Mouse (Mus musculus): ENCODE measurements around the gene Sos1. TPM values are rescaled to one million over a fixed set of nuclear protein-coding genes. Genes with fewer than 3 reads are reported as not detected.
"Not testable (repeated sequence)": the region's sequence is repeated elsewhere in the genome, so short reads cannot be mapped to it uniquely, and the experiment has no call there.

Sos1 gene
- polyA plus RNA-seq, 1 experiment from 2014 or later = 7.9 TPM

- Histone ChIP-seq H3K4me1 (ENCODE audit: control insufficient read depth, insufficient read depth, low read length) (no peaks in the 10 kb centered on the region), H3K27ac (ENCODE audit: low read depth, low read length) (no peak overlapping the region)
These were observed 54.1 kb downstream of the Sos1 start for GRCm38 (mm10) chr17:80426171-80426570.

GRCm38 (mm10) chr17:80420998-80421397 is 59.3 kb downstream of the Sos1 start:
- no peak for ATAC-seq
- DNase-seq (ENCODE audit: low spot score) = no peak
- Histone ChIP-seq H3K9me3 (replicated peaks; ENCODE audit: control insufficient read depth, low read length) (no peaks in the 10 kb centered on the region), H3K4me1 (ENCODE audit: control insufficient read depth, insufficient read depth, low read length) (no peaks in the 10 kb centered on the region), H3K9ac (ENCODE audit: low read length) (no peak overlapping the region), H3K27me3 (replicated peaks; ENCODE audit: control insufficient read depth, insufficient read depth, low read length) (no peaks in the 10 kb centered on the region), H3K36me3 (ENCODE audit: control insufficient read depth, insufficient read depth, low read length) (peaks cover 54% of the 10 kb centered on the region), H3K4me2 (ENCODE audit: low read length) (no peak overlapping the region), H3K27ac (ENCODE audit: low read depth, low read length) (no peak overlapping the region), H3K4me3 (ENCODE audit: low read depth, low read length) (no peak overlapping the region)
- WGBS = 98% methylated on average over 1 of the region's 1 CpGs

More at GRCm38 (mm10) chr17:80426171-80426570, 54.1 kb downstream of the Sos1 start:
- H3K9ac ChIP-seq (ENCODE audit: low read length) = no peak overlapping the region
- no peak overlapping the region for H3K4me3 ChIP-seq (ENCODE audit: low read depth, low read length)
- 91% methylated on average over 7 of the region's 7 CpGs for WGBS
- H3K36me3 ChIP-seq (ENCODE audit: control insufficient read depth, insufficient read depth, low read length) = peaks cover 20% of the 10 kb centered on the region
- no peaks in the 10 kb centered on the region for H3K27me3 ChIP-seq (replicated peaks; ENCODE audit: control insufficient read depth, insufficient read depth, low read length)
- H3K9me3 ChIP-seq (replicated peaks; ENCODE audit: control insufficient read depth, low read length) = no peaks in the 10 kb centered on the region
- DNase-seq (ENCODE audit: low spot score) (no peak), ATAC-seq (no peak)
- H3K4me2 ChIP-seq (ENCODE audit: low read length) = no peak overlapping the region

- Histone ChIP-seq H3K4me3 (ENCODE audit: low read depth, low read length) (no peak overlapping the region), H3K36me3 (ENCODE audit: control insufficient read depth, insufficient read depth, low read length) (peaks cover 73% of the 10 kb centered on the region)
These were observed 61.6 kb downstream of the Sos1 start for GRCm38 (mm10) chr17:80418572-80419210.

GRCm38 (mm10) chr17:80411182-80411581 is 69.1 kb downstream of the Sos1 start:
- no peaks in the 10 kb centered on the region for H3K4me1 ChIP-seq (ENCODE audit: control insufficient read depth, insufficient read depth, low read length)
- H3K9ac ChIP-seq (ENCODE audit: low read length) = no peak overlapping the region
- H3K27me3 ChIP-seq (replicated peaks; ENCODE audit: control insufficient read depth, insufficient read depth, low read length) = no peaks in the 10 kb centered on the region
- H3K4me3 ChIP-seq (ENCODE audit: low read depth, low read length) = no peak overlapping the region
- H3K9me3 ChIP-seq (replicated peaks; ENCODE audit: control insufficient read depth, low read length) = no peaks in the 10 kb centered on the region
- H3K4me2 ChIP-seq (ENCODE audit: low read length) = no peak overlapping the region
- peak; percentile 23 for DNase-seq (ENCODE audit: low spot score)
- WGBS = 59% methylated on average over 1 of the region's 1 CpGs
- peaks cover 75% of the 10 kb centered on the region for H3K36me3 ChIP-seq (ENCODE audit: control insufficient read depth, insufficient read depth, low read length)
- ATAC-seq = no peak
- H3K27ac ChIP-seq (ENCODE audit: low read depth, low read length) = no peak overlapping the region

More at GRCm38 (mm10) chr17:80418572-80419210, 61.6 kb downstream of the Sos1 start:
- Histone ChIP-seq H3K9ac (ENCODE audit: low read length) (no peak overlapping the region), H3K27ac (ENCODE audit: low read depth, low read length) (no peak overlapping the region), H3K27me3 (replicated peaks; ENCODE audit: control insufficient read depth, insufficient read depth, low read length) (no peaks in the 10 kb centered on the region), H3K4me2 (ENCODE audit: low read length) (no peak overlapping the region), H3K9me3 (replicated peaks; ENCODE audit: control insufficient read depth, low read length) (no peaks in the 10 kb centered on the region), H3K4me1 (ENCODE audit: control insufficient read depth, insufficient read depth, low read length) (no peaks in the 10 kb centered on the region)
- no peak for DNase-seq (ENCODE audit: low spot score)
- no peak for ATAC-seq
- 88% methylated on average over 10 of the region's 10 CpGs for WGBS

- H3K4me1 ChIP-seq (ENCODE audit: control insufficient read depth, insufficient read depth, low read length) = no peaks in the 10 kb centered on the region
- H3K27ac ChIP-seq (ENCODE audit: low read depth, low read length) = no peak overlapping the region
- H3K9ac ChIP-seq (ENCODE audit: low read length) = no peak overlapping the region
- ATAC-seq (no peak), DNase-seq (ENCODE audit: low spot score) (no peak)
- H3K9me3 ChIP-seq (replicated peaks; ENCODE audit: control insufficient read depth, low read length) = no peaks in the 10 kb centered on the region
- 93% methylated on average over 7 of the region's 7 CpGs for WGBS
- no peaks in the 10 kb centered on the region for H3K27me3 ChIP-seq (replicated peaks; ENCODE audit: control insufficient read depth, insufficient read depth, low read length)
- no peak overlapping the region for H3K4me3 ChIP-seq (ENCODE audit: low read depth, low read length)
- peaks cover 34% of the 10 kb centered on the region for H3K36me3 ChIP-seq (ENCODE audit: control insufficient read depth, insufficient read depth, low read length)
- H3K4me2 ChIP-seq (ENCODE audit: low read length) = no peak overlapping the region
These were observed 82.0 kb downstream of the Sos1 start for GRCm38 (mm10) chr17:80398243-80398642.

GRCm38 (mm10) chr17:80391423-80392403 is 88.5 kb downstream of the Sos1 start:
- no peaks in the 10 kb centered on the region for H3K4me1 ChIP-seq (ENCODE audit: control insufficient read depth, insufficient read depth, low read length)
- DNase-seq (ENCODE audit: low spot score) = peak; percentile 66
- H3K4me3 ChIP-seq (ENCODE audit: low read depth, low read length) = peak overlapping the region; percentile 39
- peak; percentile 88 for ATAC-seq
- peak overlapping the region; percentile 42 for H3K9ac ChIP-seq (ENCODE audit: low read length)
- no peaks in the 10 kb centered on the region for H3K9me3 ChIP-seq (replicated peaks; ENCODE audit: control insufficient read depth, low read length)
- no peak overlapping the region for H3K27ac ChIP-seq (ENCODE audit: low read depth, low read length)
- WGBS = 13% methylated on average over 17 of the region's 17 CpGs
- peak overlapping the region; percentile 60 for H3K4me2 ChIP-seq (ENCODE audit: low read length)
- H3K36me3 ChIP-seq (ENCODE audit: control insufficient read depth, insufficient read depth, low read length) = 0 out of 2 replicates have a peak, but pooled peaks cover 3% of the 10 kb centered on the region
- no peaks in the 10 kb centered on the region for H3K27me3 ChIP-seq (replicated peaks; ENCODE audit: control insufficient read depth, insufficient read depth, low read length)

GRCm38 (mm10) chr17:80390024-80390423 is 90.2 kb downstream of the Sos1 start:
- Histone ChIP-seq H3K9ac (ENCODE audit: low read length) (no peak overlapping the region), H3K4me2 (ENCODE audit: low read length) (no peak overlapping the region), H3K9me3 (replicated peaks; ENCODE audit: control insufficient read depth, low read length) (no peaks in the 10 kb centered on the region), H3K27ac (ENCODE audit: low read depth, low read length) (no peak overlapping the region), H3K4me1 (ENCODE audit: control insufficient read depth, insufficient read depth, low read length) (no peaks in the 10 kb centered on the region), H3K4me3 (ENCODE audit: low read depth, low read length) (no peak overlapping the region), H3K27me3 (replicated peaks; ENCODE audit: control insufficient read depth, insufficient read depth, low read length) (no peaks in the 10 kb centered on the region), H3K36me3 (ENCODE audit: control insufficient read depth, insufficient read depth, low read length) (no peaks in the 10 kb centered on the region)
- WGBS = 67% methylated on average over 10 of the region's 10 CpGs
- ATAC-seq (no peak), DNase-seq (ENCODE audit: low spot score) (no peak)

- Histone ChIP-seq H3K4me3 (ENCODE audit: low read depth, low read length) (no peak overlapping the region), H3K27ac (ENCODE audit: low read depth, low read length) (no peak overlapping the region), H3K9me3 (replicated peaks; ENCODE audit: control insufficient read depth, low read length) (no peaks in the 10 kb centered on the region), H3K4me1 (ENCODE audit: control insufficient read depth, insufficient read depth, low read length) (no peaks in the 10 kb centered on the region), H3K36me3 (ENCODE audit: control insufficient read depth, insufficient read depth, low read length) (no peaks in the 10 kb centered on the region), H3K9ac (ENCODE audit: low read length) (no peak overlapping the region), H3K27me3 (replicated peaks; ENCODE audit: control insufficient read depth, insufficient read depth, low read length) (no peaks in the 10 kb centered on the region), H3K4me2 (ENCODE audit: low read length) (no peak overlapping the region)
- ATAC-seq (no peak), DNase-seq (ENCODE audit: low spot score) (no peak)
- 79% methylated on average over 1 of the region's 1 CpGs for WGBS
These were observed 94.6 kb downstream of the Sos1 start for GRCm38 (mm10) chr17:80385671-80386070.

GRCm38 (mm10) chr17:80378386-80378785 is 101.9 kb downstream of the Sos1 start:
- ATAC-seq; H3K4me3 ChIP-seq (ENCODE audit: low read depth, low read length); H3K9me3 ChIP-seq (replicated peaks; ENCODE audit: control insufficient read depth, low read length); H3K4me2 ChIP-seq (ENCODE audit: low read length); DNase-seq (ENCODE audit: low spot score); H3K4me1 ChIP-seq (ENCODE audit: control insufficient read depth, insufficient read depth, low read length); H3K27ac ChIP-seq (ENCODE audit: low read depth, low read length); H3K9ac ChIP-seq (ENCODE audit: low read length); H3K36me3 ChIP-seq (ENCODE audit: control insufficient read depth, insufficient read depth, low read length); H3K27me3 ChIP-seq (replicated peaks; ENCODE audit: control insufficient read depth, insufficient read depth, low read length): not testable (repeated sequence)
